Mouse (Mus musculus): ENCODE measurements around the gene Melk. TPM values are rescaled to one million over a fixed set of nuclear protein-coding genes. Genes with fewer than 3 reads are reported as not detected.

Gene Melk
- polyA plus RNA-seq, 1 experiment from 2014 or later, result 19.6 TPM

DNA sequence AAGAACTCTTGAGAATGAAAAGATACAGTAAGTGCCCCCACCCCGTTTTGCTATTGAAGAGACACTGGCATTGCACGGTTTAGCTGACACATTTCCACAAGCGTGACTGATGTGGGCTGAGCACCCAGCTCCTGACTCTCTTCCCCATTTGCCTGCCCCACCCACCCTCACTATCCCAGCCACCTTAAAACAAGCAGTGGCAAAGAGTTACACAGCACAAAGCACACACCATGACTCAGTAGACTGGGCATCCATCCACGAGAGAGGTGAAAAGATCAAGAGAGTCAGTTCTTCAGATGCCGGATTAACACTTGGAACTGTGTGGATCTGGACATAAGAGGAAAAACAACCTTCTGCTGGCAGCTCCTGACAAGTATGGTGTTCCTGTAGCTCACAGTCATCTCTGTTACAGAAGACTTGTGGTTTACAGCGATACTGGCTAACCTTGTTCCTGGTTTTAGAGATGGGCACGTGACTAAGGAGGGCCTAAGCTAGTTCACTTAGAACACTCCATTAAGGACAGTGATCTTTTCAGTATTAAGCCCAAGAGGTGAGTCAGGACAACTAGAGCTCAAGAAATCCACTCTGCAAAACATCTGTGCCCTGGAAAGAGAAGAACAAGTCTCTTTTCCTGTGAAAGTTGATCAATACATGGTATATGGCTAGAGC, 18.9 kb upstream of the Melk start:
- H3K9ac ChIP-seq (replicated peaks), result no peak overlapping the region
- H3K4me2 ChIP-seq (replicated peaks), result no peak overlapping the region
- no peak for ATAC-seq
- H3K27ac ChIP-seq, result no peak overlapping the region
- no peaks in the 10 kb centered on the region for H3K4me1 ChIP-seq (replicated peaks)
- H3K36me3 ChIP-seq, result no peaks in the 10 kb centered on the region
- 80% methylated on average over 7 of the region's 7 CpGs for WGBS
- no peaks in the 10 kb centered on the region for H3K9me3 ChIP-seq
- no peak overlapping the region for H3K4me3 ChIP-seq (replicated peaks)
- no peaks in the 10 kb centered on the region for H3K27me3 ChIP-seq

DNA sequence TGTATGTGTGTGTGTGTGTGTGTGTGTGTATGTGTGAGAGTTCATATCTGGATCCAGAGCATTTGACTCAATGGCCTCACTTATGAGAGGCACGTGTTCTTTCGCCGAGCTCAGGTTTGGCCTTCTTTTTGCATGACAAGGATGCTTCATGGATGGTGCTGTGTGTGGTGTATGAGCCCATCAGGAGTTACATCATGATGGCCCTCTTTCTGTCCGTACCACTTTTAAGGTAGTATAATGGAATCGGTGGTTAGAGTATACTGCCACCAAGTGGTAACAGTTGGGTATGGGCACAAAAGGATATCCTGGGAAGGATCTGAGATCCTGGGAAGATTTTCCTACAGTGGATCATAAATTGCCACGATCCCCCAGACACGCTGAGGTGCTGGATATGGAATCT, 8.1 kb upstream of the Melk start:
- Histone ChIP-seq H3K4me2 (replicated peaks) (no peak overlapping the region), H3K4me3 (replicated peaks) (no peak overlapping the region), H3K9me3 (no peaks in the 10 kb centered on the region), H3K36me3 (no peaks in the 10 kb centered on the region), H3K27me3 (no peaks in the 10 kb centered on the region), H3K27ac (no peak overlapping the region), H3K9ac (replicated peaks) (no peak overlapping the region), H3K4me1 (replicated peaks) (no peaks in the 10 kb centered on the region)
- 12% methylated on average over 7 of the region's 7 CpGs for WGBS
- peak; percentile 83 for ATAC-seq

GRCm38 (mm10) chr4:44295837-44296236, 4.8 kb upstream of the Melk start:
- ATAC-seq, result no peak
- WGBS, result 67% methylated on average over 1 of the region's 1 CpGs
- no peaks in the 10 kb centered on the region for H3K27me3 ChIP-seq

GRCm38 (mm10) chr4:44306585-44306984, 5.9 kb downstream of the Melk start:
- Histone ChIP-seq H3K27ac (no peak overlapping the region), H3K9me3 (no peaks in the 10 kb centered on the region), H3K36me3 (peaks cover 4% of the 10 kb centered on the region), H3K27me3 (no peaks in the 10 kb centered on the region), H3K9ac (replicated peaks) (no peak overlapping the region), H3K4me3 (replicated peaks) (no peak overlapping the region), H3K4me1 (replicated peaks) (peaks cover 13% of the 10 kb centered on the region), H3K4me2 (replicated peaks) (no peak overlapping the region)
- no peak for ATAC-seq
- WGBS, result 94% methylated on average over 7 of the region's 7 CpGs

More at GRCm38 (mm10) chr4:44295837-44296236, 4.8 kb upstream of the Melk start:
- Histone ChIP-seq H3K4me1 (replicated peaks) (no peaks in the 10 kb centered on the region), H3K27ac (no peak overlapping the region), H3K9ac (replicated peaks) (no peak overlapping the region), H3K4me3 (replicated peaks) (no peak overlapping the region), H3K4me2 (replicated peaks) (no peak overlapping the region), H3K36me3 (no peaks in the 10 kb centered on the region), H3K9me3 (no peaks in the 10 kb centered on the region)

DNA sequence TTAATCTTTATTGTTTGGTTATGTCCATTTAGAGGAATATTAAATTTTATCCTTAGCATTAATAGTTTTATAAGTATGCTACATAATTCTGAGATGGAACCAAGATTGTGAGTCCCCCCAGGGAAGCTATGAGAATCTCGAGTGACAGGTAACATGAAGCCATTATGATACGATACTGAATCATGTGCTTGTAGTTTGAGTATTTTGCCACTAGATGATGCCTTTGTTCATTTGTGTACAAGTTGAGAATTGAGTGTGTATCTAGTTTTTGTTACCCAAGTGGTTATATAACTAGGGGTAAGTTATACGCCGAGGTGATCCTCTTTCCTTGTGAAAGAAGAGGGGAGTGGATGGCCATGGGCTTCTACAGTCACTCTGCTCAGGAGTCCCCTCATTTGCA, 9.8 kb downstream of the Melk start:
- Histone ChIP-seq H3K36me3 (peaks cover 4% of the 10 kb centered on the region), H3K4me1 (replicated peaks) (no peaks in the 10 kb centered on the region), H3K4me2 (replicated peaks) (no peak overlapping the region), H3K9me3 (no peaks in the 10 kb centered on the region), H3K4me3 (replicated peaks) (no peak overlapping the region), H3K9ac (replicated peaks) (no peak overlapping the region), H3K27ac (no peak overlapping the region), H3K27me3 (no peaks in the 10 kb centered on the region)
- ATAC-seq, result no peak
- 89% methylated on average over 4 of the region's 4 CpGs for WGBS

GRCm38 (mm10) chr4:44310911-44311310, 10.2 kb downstream of the Melk start:
- Histone ChIP-seq H3K27ac (no peak overlapping the region), H3K27me3 (no peaks in the 10 kb centered on the region), H3K9me3 (no peaks in the 10 kb centered on the region), H3K36me3 (peaks cover 4% of the 10 kb centered on the region), H3K9ac (replicated peaks) (no peak overlapping the region), H3K4me1 (replicated peaks) (no peaks in the 10 kb centered on the region), H3K4me3 (replicated peaks) (no peak overlapping the region), H3K4me2 (replicated peaks) (no peak overlapping the region)
- WGBS, result 86% methylated on average over 4 of the region's 4 CpGs
- no peak for ATAC-seq

DNA sequence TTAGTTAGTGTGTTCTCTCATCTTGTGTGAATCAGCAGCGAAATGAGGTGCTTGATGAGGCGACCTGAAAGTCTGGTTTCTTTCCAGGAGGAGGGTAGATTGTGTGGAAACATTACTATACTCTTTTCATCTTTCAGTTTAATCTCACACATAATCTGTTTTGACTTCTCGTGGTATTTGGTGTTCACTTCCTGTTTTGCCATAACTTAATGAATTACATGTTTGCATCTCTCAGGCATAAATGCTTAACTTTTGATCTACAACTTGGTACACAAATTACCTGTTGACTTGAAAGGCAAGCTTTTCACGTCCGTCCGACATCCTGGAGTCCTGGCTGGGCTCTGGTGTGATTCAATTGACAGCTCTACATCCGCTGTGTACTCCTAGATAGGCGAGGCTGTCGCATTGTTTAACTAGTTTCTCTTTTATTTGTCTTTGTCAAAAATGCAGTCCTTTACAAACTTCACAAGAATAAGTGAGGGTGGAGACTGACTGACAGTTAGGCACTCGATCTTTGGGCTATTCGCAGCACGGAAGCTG, 15.7 kb downstream of the Melk start:
- no peak overlapping the region for H3K4me3 ChIP-seq (replicated peaks)
- H3K9me3 ChIP-seq, result no peaks in the 10 kb centered on the region
- no peaks in the 10 kb centered on the region for H3K36me3 ChIP-seq
- WGBS, result 88% methylated on average over 12 of the region's 12 CpGs
- no peak overlapping the region for H3K9ac ChIP-seq (replicated peaks)
- no peak overlapping the region for H3K27ac ChIP-seq
- ATAC-seq, result no peak
- no peaks in the 10 kb centered on the region for H3K4me1 ChIP-seq (replicated peaks)
- no peaks in the 10 kb centered on the region for H3K27me3 ChIP-seq
- no peak overlapping the region for H3K4me2 ChIP-seq (replicated peaks)

GRCm38 (mm10) chr4:44320448-44320847, 19.8 kb downstream of the Melk start:
- Histone ChIP-seq H3K36me3 (no peaks in the 10 kb centered on the region), H3K27ac (no peak overlapping the region), H3K4me3 (replicated peaks) (no peak overlapping the region), H3K9me3 (no peaks in the 10 kb centered on the region), H3K27me3 (no peaks in the 10 kb centered on the region), H3K9ac (replicated peaks) (no peak overlapping the region), H3K4me1 (replicated peaks) (no peaks in the 10 kb centered on the region), H3K4me2 (replicated peaks) (no peak overlapping the region)
- WGBS, result 93% methylated on average over 6 of the region's 6 CpGs
- ATAC-seq, result no peak

DNA sequence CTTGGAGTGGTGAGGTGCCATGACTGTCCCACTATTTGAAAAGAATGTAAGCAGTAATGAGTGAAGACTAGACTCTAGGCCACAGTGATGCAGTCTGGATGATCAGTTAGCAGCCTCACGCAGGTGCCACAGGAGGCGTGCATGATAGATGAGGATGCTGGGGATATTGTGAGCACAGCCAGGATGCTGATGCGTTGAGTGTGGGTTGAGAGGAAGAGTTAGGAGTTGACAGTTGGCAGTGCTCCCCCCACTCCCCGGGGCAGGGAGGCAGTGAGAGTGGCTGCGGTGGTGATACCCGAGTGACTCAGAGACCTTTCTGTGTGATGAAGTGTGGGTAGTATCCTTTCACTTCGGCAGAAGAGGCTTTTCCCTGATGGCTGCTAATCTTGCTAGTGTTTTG, 21.4 kb downstream of the Melk start:
- Histone ChIP-seq H3K9me3 (no peaks in the 10 kb centered on the region), H3K4me2 (replicated peaks) (no peak overlapping the region), H3K4me3 (replicated peaks) (no peak overlapping the region), H3K4me1 (replicated peaks) (no peaks in the 10 kb centered on the region), H3K9ac (replicated peaks) (no peak overlapping the region), H3K36me3 (no peaks in the 10 kb centered on the region), H3K27ac (no peak overlapping the region), H3K27me3 (no peaks in the 10 kb centered on the region)
- ATAC-seq, result no peak
- WGBS, result 92% methylated on average over 7 of the region's 7 CpGs

GRCm38 (mm10) chr4:44325453-44325852, 24.8 kb downstream of the Melk start:
- Histone ChIP-seq H3K36me3 (peaks cover 3% of the 10 kb centered on the region; the same call in 1 of the 2 replicates), H3K27me3 (no peaks in the 10 kb centered on the region), H3K9me3 (no peaks in the 10 kb centered on the region), H3K27ac (no peak overlapping the region), H3K4me2 (replicated peaks) (no peak overlapping the region), H3K4me3 (replicated peaks) (no peak overlapping the region), H3K9ac (replicated peaks) (no peak overlapping the region), H3K4me1 (replicated peaks) (no peaks in the 10 kb centered on the region)
- 44% methylated on average over 4 of the region's 4 CpGs for WGBS
- ATAC-seq, result 0 out of 2 replicates have a peak, but pooled peaks have one; percentile 60

- no peak for ATAC-seq
- H3K9me3 ChIP-seq, result no peaks in the 10 kb centered on the region
- no peak overlapping the region for H3K4me2 ChIP-seq (replicated peaks)
- H3K4me1 ChIP-seq (replicated peaks), result no peaks in the 10 kb centered on the region
- H3K27me3 ChIP-seq, result no peaks in the 10 kb centered on the region
- no peak overlapping the region for H3K27ac ChIP-seq
- 92% methylated on average over 3 of the region's 3 CpGs for WGBS
- H3K9ac ChIP-seq (replicated peaks), result no peak overlapping the region
- H3K4me3 ChIP-seq (replicated peaks), result no peak overlapping the region
- peaks cover 3% of the 10 kb centered on the region; the same call in 1 of the 2 replicates for H3K36me3 ChIP-seq
These were observed 26.0 kb downstream of the Melk start for GRCm38 (mm10) chr4:44326721-44327120.

- H3K27me3 ChIP-seq, result no peaks in the 10 kb centered on the region
- no peak overlapping the region for H3K27ac ChIP-seq
- no peaks in the 10 kb centered on the region for H3K9me3 ChIP-seq
- no peak overlapping the region for H3K4me2 ChIP-seq (replicated peaks)
- H3K4me3 ChIP-seq (replicated peaks), result no peak overlapping the region
- WGBS, result 90% methylated on average over 1 of the region's 1 CpGs
- H3K4me1 ChIP-seq (replicated peaks), result no peaks in the 10 kb centered on the region
- H3K36me3 ChIP-seq, result peaks cover 3% of the 10 kb centered on the region; the same call in 1 of the 2 replicates
- H3K9ac ChIP-seq (replicated peaks), result no peak overlapping the region
- no peak for ATAC-seq
These were observed 27.3 kb downstream of the Melk start for GRCm38 (mm10) chr4:44327976-44328375.

- Histone ChIP-seq H3K27me3 (no peaks in the 10 kb centered on the region), H3K36me3 (no peaks in the 10 kb centered on the region), H3K4me3 (replicated peaks) (no peak overlapping the region), H3K4me1 (replicated peaks) (no peaks in the 10 kb centered on the region), H3K9me3 (no peaks in the 10 kb centered on the region), H3K27ac (no peak overlapping the region), H3K4me2 (replicated peaks) (no peak overlapping the region), H3K9ac (replicated peaks) (no peak overlapping the region)
- WGBS, result 95% methylated on average over 8 of the region's 8 CpGs
- ATAC-seq, result no peak
These were observed 34.3 kb downstream of the Melk start for GRCm38 (mm10) chr4:44335006-44335405.
